Mouse (Mus musculus) heart, postnatal 0 days (tissue): ENCODE results near the gene Prkca. TPM values are rescaled to one million over a fixed set of nuclear protein-coding genes. Genes with fewer than 3 reads are reported as not detected.
A peak's percentile ranks its signal among the peaks of the same experiment; 100 is the strongest.

Experiments
- ATAC-seq: fragments of 200-750 bp; cut with Nextera tagmentation; 2 replicates; pipeline ENCODE4 v1.8.0; 2017; ENCODE audit warnings: low read depth, moderate number of reproducible peaks, moderate library complexity; ENCODE audit not compliant: insufficient read depth
- DNase-seq: peaks from one replicate; pipeline ENCODE4 v3.0.0-alpha.2; 2016; ENCODE audit warnings: low spot score
- H3K27ac ChIP-seq: fragments of 300-500 bp; sonication (generic); 2 replicates; pipeline ENCODE4 v1.5.1; 2014; ENCODE audit warnings: low read depth, mild to moderate bottlenecking
- H3K27me3 ChIP-seq: fragments of 300-500 bp; sonication (generic); 2 replicates; pipeline ENCODE4 v1.6.1; 2014; ENCODE audit warnings: low read length, mixed read lengths; ENCODE audit not compliant: control insufficient read depth, insufficient read depth
- H3K36me3 ChIP-seq: fragments of 300-500 bp; sonication (generic); replicated peaks from 2 replicates; pipeline ENCODE4 v1.6.1; 2014; ENCODE audit warnings: low read length, mixed read lengths; ENCODE audit not compliant: control insufficient read depth, insufficient read depth
- H3K4me1 ChIP-seq: fragments of 300-500 bp; sonication (generic); 2 replicates; pipeline ENCODE4 v1.6.1; 2014; ENCODE audit warnings: antibody characterized with exemption; ENCODE audit not compliant: control insufficient read depth, insufficient read depth
- H3K4me2 ChIP-seq: fragments of 300-500 bp; sonication (generic); 2 replicates; pipeline ENCODE4 v1.6.1; 2014; ENCODE audit warnings: low read depth, mild to moderate bottlenecking, low read length, moderate library complexity
- H3K4me3 ChIP-seq: fragments of 300-500 bp; sonication (generic); 2 replicates; pipeline ENCODE4 v1.5.1; 2014; ENCODE audit warnings: low read depth, low read length
- H3K9ac ChIP-seq: fragments of 300-500 bp; sonication (generic); replicated peaks from 2 replicates; pipeline ENCODE4 v1.6.1; 2014; ENCODE audit warnings: low read depth, low read length, mixed read lengths
- H3K9me3 ChIP-seq: fragments of 300-500 bp; sonication (generic); replicated peaks from 2 replicates; pipeline ENCODE4 v1.6.1; 2016; ENCODE audit warnings: low read length; ENCODE audit not compliant: control insufficient read depth
- CTCF ChIP-seq: IDR thresholded peaks from 2 replicates; pipeline ENCODE4 v1.5.1; 2016; ENCODE audit warnings: antibody characterized with exemption, control low read depth, low read depth
- EP300 ChIP-seq: IDR thresholded peaks from 2 replicates; pipeline ENCODE4 v1.6.1; 2016; ENCODE audit warnings: antibody characterized with exemption, low read depth
- WGBS: fragments of 180-500 bp; shearing (Covaris S2); extraction: QIAGEN DNeasy Blood & Tissue Kit; methylation state at CpG from one replicate; pipeline ENCODE4 v1.1.7; 2014; 5-methylcytosine and 5-hydroxymethylcytosine counted together
- polyA plus RNA-seq: library from polyadenylated mRNA; unstranded; fragments of >200 nt; fragmentation: Nextera tagmentation; extraction: Ambion mirVana; gene quantifications from 2 replicates; pipeline ENCODE4 v1.2.1, GENCODE M21; 2015
- total RNA-seq: library from RNA; depleted of rRNA; stranded (reverse); fragments of >200 nt; gene quantifications from 2 replicates; pipeline ENCODE4 v1.2.3, GENCODE M21; 2014; ENCODE audit warnings: low replicate concordance

Prkca gene
- total and polyA plus RNA-seq, 2 experiments from 2014 or later, result 7.0 to 11.2 TPM

- TF ChIP-seq CTCF (no peak), EP300 (no peak)
- Histone ChIP-seq H3K4me3 (no peak overlapping the region), H3K36me3 (no peaks in the 10 kb centered on the region), H3K4me2 (no peak overlapping the region), H3K4me1 (peaks cover 66% of the 10 kb centered on the region), H3K9me3 (no peaks in the 10 kb centered on the region), H3K9ac (no peak overlapping the region), H3K27ac (no peak overlapping the region), H3K27me3 (no peaks in the 10 kb centered on the region)
- DNase-seq, result no peak
- WGBS, result 84% methylated on average over 10 of the region's 10 CpGs
- ATAC-seq, result no peak
Measured at GRCm38 (mm10) chr11:108247121-108247863, 96.4 kb downstream of the Prkca start.

GRCm38 (mm10) chr11:108246267-108246702, 97.4 kb downstream of the Prkca start:
- 29% methylated on average over 4 of the region's 4 CpGs for WGBS
- TF ChIP-seq CTCF (no peak), EP300 (no peak)
- Histone ChIP-seq H3K4me1 (peaks cover 66% of the 10 kb centered on the region), H3K27ac (no peak overlapping the region), H3K27me3 (no peaks in the 10 kb centered on the region), H3K4me3 (no peak overlapping the region), H3K9ac (no peak overlapping the region), H3K9me3 (no peaks in the 10 kb centered on the region), H3K4me2 (peak overlapping the region; percentile 4; the same call in 1 of the 2 replicates), H3K36me3 (no peaks in the 10 kb centered on the region)
- ATAC-seq (no peak), DNase-seq (no peak)

DNA sequence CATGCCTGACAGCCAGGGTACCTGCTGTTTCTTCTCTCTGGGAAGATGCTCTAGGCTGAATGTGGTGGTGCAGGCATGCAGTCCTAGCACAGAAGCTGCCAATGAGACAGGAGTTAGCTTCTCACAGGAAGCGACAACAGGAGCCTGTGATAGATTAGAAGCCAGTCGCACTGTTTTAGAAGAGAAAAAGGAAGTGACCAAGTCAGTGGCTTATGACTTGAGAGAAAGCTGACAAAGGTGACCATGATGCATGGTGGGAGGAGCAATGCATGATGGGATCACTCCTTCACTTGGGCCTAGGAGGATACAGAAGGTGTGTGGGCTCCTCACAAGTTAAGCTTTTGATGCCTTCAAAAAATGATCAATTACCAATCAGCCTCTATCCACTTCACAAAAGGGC, 99.5 kb downstream of the Prkca start:
- DNase-seq (no peak), ATAC-seq (no peak)
- Histone ChIP-seq H3K4me3 (no peak overlapping the region), H3K4me1 (peaks cover 60% of the 10 kb centered on the region), H3K9ac (no peak overlapping the region), H3K9me3 (no peaks in the 10 kb centered on the region), H3K27me3 (no peaks in the 10 kb centered on the region), H3K27ac (no peak overlapping the region), H3K36me3 (no peaks in the 10 kb centered on the region), H3K4me2 (no peak overlapping the region)
- no peak for TF ChIP-seq CTCF
- TF ChIP-seq EP300, result no peak
- 24% methylated on average over 2 of the region's 2 CpGs for WGBS

GRCm38 (mm10) chr11:108243633-108244032, 100.1 kb downstream of the Prkca start:
- Histone ChIP-seq H3K4me3 (no peak overlapping the region), H3K4me1 (peaks cover 57% of the 10 kb centered on the region), H3K4me2 (no peak overlapping the region), H3K27ac (no peak overlapping the region), H3K27me3 (no peaks in the 10 kb centered on the region), H3K9me3 (no peaks in the 10 kb centered on the region), H3K36me3 (no peaks in the 10 kb centered on the region), H3K9ac (no peak overlapping the region)
- WGBS, result 45% methylated on average over 2 of the region's 2 CpGs
- DNase-seq (no peak), ATAC-seq (no peak)
- TF ChIP-seq CTCF, result no peak
- TF ChIP-seq EP300, result no peak

- no peak overlapping the region for H3K4me2 ChIP-seq
- no peak for DNase-seq
- H3K4me1 ChIP-seq, result peaks cover 37% of the 10 kb centered on the region
- no peak overlapping the region for H3K4me3 ChIP-seq
- 68% methylated on average over 11 of the region's 11 CpGs for WGBS
- no peaks in the 10 kb centered on the region for H3K27me3 ChIP-seq
- no peak overlapping the region for H3K9ac ChIP-seq
- no peak overlapping the region for H3K27ac ChIP-seq
- no peaks in the 10 kb centered on the region for H3K9me3 ChIP-seq
- no peaks in the 10 kb centered on the region for H3K36me3 ChIP-seq
- TF ChIP-seq CTCF, result no peak
- no peak for TF ChIP-seq EP300
- 0 out of 2 replicates have a peak, but pooled peaks have one; percentile 40 for ATAC-seq
Measured at GRCm38 (mm10) chr11:108240924-108241498, 102.7 kb downstream of the Prkca start.
